Mouse (Mus musculus): ENCODE measurements around the gene B4galnt3. TPM values are rescaled to one million over a fixed set of nuclear protein-coding genes. Genes with fewer than 3 reads are reported as not detected.
"Not testable (repeated sequence)": the region's sequence is repeated elsewhere in the genome, so short reads cannot be mapped to it uniquely, and the experiment has no call there.

Gene B4galnt3
- polyA plus RNA-seq, 2 experiments, result 0.13 to 0.18 TPM

GRCm38 (mm10) chr6:120306859-120307594, 12.7 kb upstream of the B4galnt3 start:
- H3K4me1 ChIP-seq (replicated peaks; ENCODE audit: control insufficient read depth in 2 of 2, insufficient read depth in 2 of 2, low read length in 1 of 2), result no peaks in the 10 kb centered on the region
- no peaks in the 10 kb centered on the region for H3K36me3 ChIP-seq (replicated peaks; ENCODE audit: control insufficient read depth, insufficient read depth, low read depth)
- DNase-seq (ENCODE audit: low read depth in 3 of 3, low spot score in 3 of 3) (no peak), ATAC-seq (ENCODE audit: insufficient read depth) (no peak)
- H3K4me2 ChIP-seq (ENCODE audit: low read depth), result no peak overlapping the region
- H3K9me3 ChIP-seq (ENCODE audit: control insufficient read depth, low read length), result no peaks in the 10 kb centered on the region
- WGBS (ENCODE audit: insufficient replicate concordance), result 69% methylated on average over 3 of the region's 3 CpGs
- no peak overlapping the region for H3K4me3 ChIP-seq (ENCODE audit: insufficient read depth in 1 of 2, low read depth in 2 of 2, low read length in 2 of 2)
- no peak for TF ChIP-seq CTCF (IDR thresholded peaks at IDR 0.05; ENCODE audit: low read depth)
- TF ChIP-seq EP300 (IDR thresholded peaks at IDR 0.05; ENCODE audit: low read depth), result no peak
- no peak overlapping the region for H3K9ac ChIP-seq (replicated peaks)
- no peak overlapping the region for H3K27ac ChIP-seq
- no peaks in the 10 kb centered on the region; the same call in none of the 2 replicates for H3K27me3 ChIP-seq (ENCODE audit: control insufficient read depth, insufficient read depth, low read length)

- Histone ChIP-seq H3K9me3 (ENCODE audit: control insufficient read depth, low read length) (no peaks in the 10 kb centered on the region), H3K27ac (no peak overlapping the region), H3K27me3 (ENCODE audit: control insufficient read depth, insufficient read depth, low read length) (no peaks in the 10 kb centered on the region; the same call in none of the 2 replicates), H3K36me3 (replicated peaks; ENCODE audit: control insufficient read depth, insufficient read depth, low read depth) (no peaks in the 10 kb centered on the region), H3K4me3 (ENCODE audit: insufficient read depth in 1 of 2, low read depth in 2 of 2, low read length in 2 of 2) (no peak overlapping the region), H3K9ac (replicated peaks) (no peak overlapping the region), H3K4me2 (ENCODE audit: low read depth) (no peak overlapping the region), H3K4me1 (replicated peaks; ENCODE audit: control insufficient read depth in 2 of 2, insufficient read depth in 2 of 2, low read length in 1 of 2) (no peaks in the 10 kb centered on the region)
- ATAC-seq (ENCODE audit: insufficient read depth), result no peak
- TF ChIP-seq EP300 (IDR thresholded peaks at IDR 0.05; ENCODE audit: low read depth) (no peak), CTCF (IDR thresholded peaks at IDR 0.05; ENCODE audit: low read depth) (no peak; the same call in 1 of the 2 replicates)
- DNase-seq (ENCODE audit: low read depth in 3 of 3, low spot score in 3 of 3), result no peak
- WGBS (ENCODE audit: insufficient replicate concordance), result 26% methylated on average over 16 of the region's 16 CpGs
Observed at GRCm38 (mm10) chr6:120302755-120303316, 8.5 kb upstream of the B4galnt3 start.

- H3K36me3 ChIP-seq (replicated peaks; ENCODE audit: control insufficient read depth, insufficient read depth, low read depth), result no peaks in the 10 kb centered on the region
- peaks cover 1% of the 10 kb centered on the region for H3K27me3 ChIP-seq (ENCODE audit: control insufficient read depth, insufficient read depth, low read length)
- H3K9ac ChIP-seq (replicated peaks), result no peak overlapping the region
- WGBS (ENCODE audit: insufficient replicate concordance), result 25% methylated on average over 6 of the region's 6 CpGs
- H3K4me3 ChIP-seq (ENCODE audit: insufficient read depth in 1 of 2, low read depth in 2 of 2, low read length in 2 of 2), result no peak overlapping the region
- ATAC-seq (ENCODE audit: insufficient read depth), result no peak
- H3K9me3 ChIP-seq (ENCODE audit: control insufficient read depth, low read length), result no peaks in the 10 kb centered on the region
- H3K27ac ChIP-seq, result no peak overlapping the region
- peak in 1 of 3 experiments; percentile 6 for DNase-seq (ENCODE audit: low read depth in 3 of 3, low spot score in 3 of 3)
- peak; percentile 45 for TF ChIP-seq CTCF (IDR thresholded peaks at IDR 0.05; ENCODE audit: low read depth)
- no peak for TF ChIP-seq EP300 (IDR thresholded peaks at IDR 0.05; ENCODE audit: low read depth)
- H3K4me2 ChIP-seq (ENCODE audit: low read depth), result no peak overlapping the region
- H3K4me1 ChIP-seq (replicated peaks; ENCODE audit: control insufficient read depth in 2 of 2, insufficient read depth in 2 of 2, low read length in 1 of 2), result no peaks in the 10 kb centered on the region
Observed at GRCm38 (mm10) chr6:120301137-120301536, 6.8 kb upstream of the B4galnt3 start.

- H3K4me3 ChIP-seq (ENCODE audit: insufficient read depth in 1 of 2, low read depth in 2 of 2, low read length in 2 of 2); H3K27ac ChIP-seq; H3K9me3 ChIP-seq (ENCODE audit: control insufficient read depth, low read length); H3K36me3 ChIP-seq (replicated peaks; ENCODE audit: control insufficient read depth, insufficient read depth, low read depth); ATAC-seq (ENCODE audit: insufficient read depth); H3K9ac ChIP-seq (replicated peaks); H3K4me2 ChIP-seq (ENCODE audit: low read depth); DNase-seq (ENCODE audit: low read depth in 3 of 3, low spot score in 3 of 3); H3K4me1 ChIP-seq (replicated peaks; ENCODE audit: control insufficient read depth in 2 of 2, insufficient read depth in 2 of 2, low read length in 1 of 2): not testable (repeated sequence)
- TF ChIP-seq CTCF (IDR thresholded peaks at IDR 0.05; ENCODE audit: low read depth), result peak; percentile 29; the same call in 1 of the 2 replicates
- 68% methylated on average over 2 of the region's 2 CpGs for WGBS (ENCODE audit: insufficient replicate concordance)
- peaks cover 43% of the 10 kb centered on the region for H3K27me3 ChIP-seq (ENCODE audit: control insufficient read depth, insufficient read depth, low read length)
Observed at GRCm38 (mm10) chr6:120296589-120296988, 2.2 kb upstream of the B4galnt3 start.

GRCm38 (mm10) chr6:120294785-120295133, 400 bp upstream of the B4galnt3 start:
- no peaks in the 10 kb centered on the region for H3K9me3 ChIP-seq (ENCODE audit: control insufficient read depth, low read length)
- peak overlapping the region; percentile 68 for H3K4me2 ChIP-seq (ENCODE audit: low read depth)
- no peaks in the 10 kb centered on the region for H3K4me1 ChIP-seq (replicated peaks; ENCODE audit: control insufficient read depth in 2 of 2, insufficient read depth in 2 of 2, low read length in 1 of 2)
- H3K9ac ChIP-seq (replicated peaks), result no peak overlapping the region
- 2% methylated on average over 16 of the region's 16 CpGs for WGBS (ENCODE audit: insufficient replicate concordance)
- DNase-seq (ENCODE audit: low read depth in 3 of 3, low spot score in 3 of 3), result no peak
- no peak for ATAC-seq (ENCODE audit: insufficient read depth)
- no peak overlapping the region for H3K27ac ChIP-seq
- peaks cover 43% of the 10 kb centered on the region for H3K27me3 ChIP-seq (ENCODE audit: control insufficient read depth, insufficient read depth, low read length)
- H3K4me3 ChIP-seq (ENCODE audit: insufficient read depth in 1 of 2, low read depth in 2 of 2, low read length in 2 of 2), result peak overlapping the region; percentile 37 to 46
- TF ChIP-seq EP300 (IDR thresholded peaks at IDR 0.05; ENCODE audit: low read depth) (no peak), CTCF (IDR thresholded peaks at IDR 0.05; ENCODE audit: low read depth) (no peak)
- H3K36me3 ChIP-seq (replicated peaks; ENCODE audit: control insufficient read depth, insufficient read depth, low read depth), result no peaks in the 10 kb centered on the region
